Mouse (Mus musculus) embryonic facial prominence, embryonic 14.5 days (tissue): Measurements from ENCODE around the gene Lat2. TPM values are rescaled to one million over a fixed set of nuclear protein-coding genes. Genes with fewer than 3 reads are reported as not detected.

ENCODE experiments used
- ATAC-seq: fragments of 200-750 bp; cut with Nextera tagmentation; 2 replicates; pipeline ENCODE4 v1.8.0; 2017; ENCODE audit warnings: low read depth, moderate number of reproducible peaks, moderate TSS enrichment
- DNase-seq: peaks from one replicate; pipeline ENCODE4 v3.0.0-alpha.2; 2015; ENCODE audit warnings: low spot score
- H3K27ac ChIP-seq: fragments of 300-500 bp; sonication (generic); replicated peaks from 2 replicates; pipeline ENCODE4 v1.5.1; 2014; ENCODE audit warnings: low read depth, mild to moderate bottlenecking, low read length, moderate library complexity
- H3K27me3 ChIP-seq: fragments of 300-500 bp; sonication (generic); replicated peaks from 2 replicates; pipeline ENCODE4 v1.6.1; 2014; ENCODE audit warnings: low read length; ENCODE audit not compliant: control insufficient read depth, insufficient read depth
- H3K36me3 ChIP-seq: fragments of 300-500 bp; sonication (generic); 2 replicates; pipeline ENCODE4 v1.6.1; 2014; ENCODE audit warnings: low read length, mixed read lengths; ENCODE audit not compliant: control insufficient read depth, insufficient read depth
- H3K4me1 ChIP-seq: fragments of 300-500 bp; sonication (generic); 2 replicates; pipeline ENCODE4 v1.6.1; 2014; ENCODE audit warnings: antibody characterized with exemption, low read length; ENCODE audit not compliant: control insufficient read depth, insufficient read depth
- H3K4me2 ChIP-seq: fragments of 300-500 bp; sonication (generic); 2 replicates; pipeline ENCODE4 v1.6.1; 2014; ENCODE audit warnings: low read depth, mild to moderate bottlenecking, low read length, moderate library complexity, mixed read lengths
- H3K4me3 ChIP-seq: fragments of 300-500 bp; sonication (generic); 2 replicates; pipeline ENCODE4 v1.5.1; 2014; ENCODE audit warnings: low read depth, mild to moderate bottlenecking, low read length
- H3K9ac ChIP-seq: fragments of 300-500 bp; sonication (generic); 2 replicates; pipeline ENCODE4 v1.6.1; 2014; ENCODE audit warnings: low read depth, mild to moderate bottlenecking, low read length, moderate library complexity, mixed read lengths
- H3K9me3 ChIP-seq: fragments of 300-500 bp; sonication (generic); 2 replicates; pipeline ENCODE4 v1.6.1; 2016; ENCODE audit warnings: low read length; ENCODE audit not compliant: control insufficient read depth
- WGBS: fragments of 180-500 bp; shearing (Covaris S2); extraction: QIAGEN DNeasy Blood & Tissue Kit; methylation state at CpG from one replicate; pipeline ENCODE4 v1.1.7; 2014; 5-methylcytosine and 5-hydroxymethylcytosine counted together
- polyA plus RNA-seq: library from polyadenylated mRNA; unstranded; fragments of >200 nt; fragmentation: Nextera tagmentation; extraction: Ambion mirVana; gene quantifications from 2 replicates; pipeline ENCODE4 v1.2.1, GENCODE M21; 2014

Gene Lat2
- polyA plus RNA-seq, 1 experiment from 2014 or later: 4.5 TPM

DNA sequence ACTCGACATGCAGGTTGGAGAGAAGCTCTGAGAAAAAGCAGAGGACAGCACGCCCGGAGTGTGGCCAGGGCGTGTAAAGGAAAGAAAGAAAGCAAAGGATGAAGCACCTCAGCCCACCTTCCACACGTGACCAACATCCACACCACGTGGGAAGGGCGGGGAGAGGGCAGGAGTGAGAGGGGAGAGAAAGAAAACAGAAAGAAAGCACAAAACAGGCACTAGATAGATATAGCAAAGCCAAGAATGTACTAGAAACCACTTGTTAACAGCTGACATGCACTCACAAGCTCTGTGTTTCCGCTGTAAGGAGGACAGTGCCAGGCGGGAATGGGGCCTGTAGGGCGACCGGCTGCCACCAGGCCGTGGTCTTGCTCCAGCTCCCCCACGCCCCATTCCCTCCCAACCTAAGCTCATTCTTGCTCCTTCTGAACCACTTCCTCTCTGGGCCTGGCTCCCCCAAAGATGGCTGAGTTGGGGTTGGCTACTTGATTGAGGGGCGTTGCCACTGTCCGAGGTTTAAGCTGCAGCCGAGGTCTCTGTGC, 6.3 kb upstream of the Lat2 start:
- Histone ChIP-seq H3K27me3 (no peaks in the 10 kb centered on the region), H3K4me3 (no peak overlapping the region), H3K27ac (no peak overlapping the region), H3K4me2 (no peak overlapping the region), H3K9me3 (no peaks in the 10 kb centered on the region), H3K4me1 (no peaks in the 10 kb centered on the region), H3K9ac (no peak overlapping the region), H3K36me3 (peaks cover 97% of the 10 kb centered on the region)
- WGBS: 91% methylated on average over 16 of the region's 16 CpGs
- DNase-seq (no peak), ATAC-seq (no peak)

DNA sequence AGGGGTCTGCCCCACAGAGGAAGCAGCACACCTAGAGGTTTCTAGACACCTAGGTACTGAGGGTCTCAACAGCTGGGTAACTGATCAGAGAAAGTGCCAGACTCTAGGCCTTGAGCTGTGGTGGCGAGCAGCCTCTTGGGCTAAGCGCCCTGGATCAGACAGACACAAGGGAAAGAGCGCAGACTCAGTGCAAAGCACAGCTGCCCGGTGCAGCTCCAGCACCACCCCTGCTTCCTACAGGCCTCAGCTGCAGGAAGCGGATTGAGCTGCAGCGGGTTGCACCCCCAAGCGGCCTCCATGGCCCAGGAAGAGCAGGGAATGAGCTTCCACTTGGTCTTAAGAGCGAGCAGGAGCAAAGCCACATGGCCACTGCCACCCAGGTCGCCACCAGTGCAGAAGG, 5.6 kb upstream of the Lat2 start:
- Histone ChIP-seq H3K4me2 (no peak overlapping the region), H3K27ac (no peak overlapping the region), H3K9me3 (no peaks in the 10 kb centered on the region), H3K27me3 (no peaks in the 10 kb centered on the region), H3K9ac (no peak overlapping the region), H3K36me3 (peaks cover 90% of the 10 kb centered on the region), H3K4me3 (no peak overlapping the region), H3K4me1 (no peaks in the 10 kb centered on the region)
- no peak for DNase-seq
- WGBS: 96% methylated on average over 9 of the region's 9 CpGs
- peak; percentile 12; the same call in 1 of the 2 replicates for ATAC-seq

DNA sequence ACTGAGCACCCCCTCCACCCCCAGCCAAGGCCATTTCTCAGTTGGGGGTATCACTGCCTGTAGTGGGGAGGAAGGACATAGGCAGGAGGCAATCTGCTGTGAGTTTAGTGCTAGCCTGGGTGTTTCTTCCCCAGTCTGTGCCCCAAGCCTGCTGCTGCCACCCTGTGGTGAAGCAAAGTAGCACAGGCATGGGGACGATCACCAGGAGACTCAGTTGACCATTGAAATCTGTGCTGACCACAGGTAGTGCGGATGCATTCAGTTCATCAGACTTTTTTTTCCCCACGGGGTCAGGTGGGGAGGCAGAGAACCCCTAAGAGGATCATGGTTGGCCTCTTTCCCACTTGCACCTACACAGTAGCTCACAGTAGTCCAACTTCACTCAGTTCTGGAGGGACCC, 2.2 kb upstream of the Lat2 start:
- peaks cover 62% of the 10 kb centered on the region for H3K36me3 ChIP-seq
- no peaks in the 10 kb centered on the region for H3K4me1 ChIP-seq
- ATAC-seq: no peak

DNA sequence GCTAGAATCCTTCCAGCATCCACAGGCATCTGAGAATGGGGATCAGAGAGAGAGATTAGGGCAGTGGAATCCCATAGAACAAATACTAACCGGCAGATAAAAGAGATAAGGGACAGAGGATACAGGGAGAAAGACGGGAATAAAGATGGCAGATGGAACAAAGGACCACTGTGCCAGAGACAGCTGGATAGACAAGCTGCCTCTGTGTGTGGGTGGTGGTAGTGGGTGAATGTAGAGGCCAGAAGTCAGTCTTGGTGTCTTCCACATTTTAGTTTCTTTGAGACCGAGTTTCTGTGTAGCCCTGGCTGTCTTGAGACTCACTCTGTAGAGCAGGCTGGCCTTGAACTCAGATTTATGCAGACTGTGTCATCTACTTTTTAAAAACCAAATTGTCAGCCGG, 955 bp upstream of the Lat2 start:
- no peaks in the 10 kb centered on the region for H3K4me1 ChIP-seq
- H3K4me3 ChIP-seq: no peak overlapping the region
- no peak overlapping the region for H3K27ac ChIP-seq
- DNase-seq: no peak
- H3K9me3 ChIP-seq: no peaks in the 10 kb centered on the region
- ATAC-seq: no peak
- 70% methylated on average over 4 of the region's 4 CpGs for WGBS
- H3K27me3 ChIP-seq: no peaks in the 10 kb centered on the region
- H3K4me2 ChIP-seq: no peak overlapping the region
- H3K9ac ChIP-seq: no peak overlapping the region
- peaks cover 49% of the 10 kb centered on the region for H3K36me3 ChIP-seq

More for the DNA sequence above, 2.2 kb upstream of the Lat2 start:
- H3K27me3 ChIP-seq: no peaks in the 10 kb centered on the region
- H3K4me3 ChIP-seq: no peak overlapping the region
- DNase-seq: no peak
- no peak overlapping the region for H3K4me2 ChIP-seq
- H3K27ac ChIP-seq: no peak overlapping the region
- 57% methylated on average over 3 of the region's 3 CpGs for WGBS
- no peaks in the 10 kb centered on the region for H3K9me3 ChIP-seq
- H3K9ac ChIP-seq: no peak overlapping the region

DNA sequence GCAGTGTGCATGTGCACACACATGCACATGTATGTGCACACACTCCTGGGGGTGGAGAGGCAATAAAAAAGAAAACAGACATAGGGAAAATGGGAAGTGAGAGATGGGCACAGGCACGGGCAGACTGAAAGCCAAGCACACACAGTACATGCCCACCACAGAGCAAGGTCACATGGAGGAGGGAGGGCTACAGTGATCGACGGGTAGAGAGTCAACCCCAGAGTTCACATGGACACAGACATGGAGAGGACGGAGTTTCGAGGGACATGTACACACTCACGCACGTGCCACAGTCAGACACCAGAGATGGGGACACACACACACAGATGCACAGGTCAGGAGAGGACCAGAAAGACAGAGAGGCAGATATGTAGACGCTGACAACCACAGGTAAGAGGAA, 555 bp upstream of the Lat2 start:
- H3K27ac ChIP-seq: no peak overlapping the region
- no peaks in the 10 kb centered on the region for H3K27me3 ChIP-seq
- H3K36me3 ChIP-seq: peaks cover 45% of the 10 kb centered on the region
- DNase-seq: no peak
- WGBS: 80% methylated on average over 8 of the region's 8 CpGs
- no peak for ATAC-seq
- H3K4me3 ChIP-seq: no peak overlapping the region
- H3K4me1 ChIP-seq: no peaks in the 10 kb centered on the region
- H3K9me3 ChIP-seq: no peaks in the 10 kb centered on the region
- no peak overlapping the region for H3K4me2 ChIP-seq
- H3K9ac ChIP-seq: no peak overlapping the region

DNA sequence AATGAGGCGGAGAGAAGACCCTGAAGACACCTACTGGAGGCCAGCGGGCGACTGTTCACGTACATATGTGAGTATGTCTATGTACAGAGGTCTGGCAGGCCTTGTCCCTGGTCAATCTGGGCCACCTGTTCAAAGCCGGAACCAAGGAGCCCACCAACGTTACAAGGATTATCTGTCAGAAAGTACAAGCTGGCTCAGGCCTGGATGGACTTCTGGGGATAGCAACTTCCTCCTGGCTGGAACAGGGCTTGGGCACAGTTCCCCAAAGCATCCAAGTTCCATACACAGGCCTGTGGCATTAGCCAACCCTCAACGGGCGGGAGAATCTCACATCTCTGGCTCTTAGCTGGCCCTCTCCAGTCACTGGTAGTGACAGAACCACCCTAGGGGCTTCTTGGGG, 529 bp downstream of the Lat2 start:
- Histone ChIP-seq H3K27me3 (no peaks in the 10 kb centered on the region), H3K4me2 (no peak overlapping the region), H3K36me3 (peaks cover 34% of the 10 kb centered on the region), H3K4me1 (no peaks in the 10 kb centered on the region), H3K9ac (no peak overlapping the region), H3K4me3 (no peak overlapping the region), H3K27ac (no peak overlapping the region), H3K9me3 (no peaks in the 10 kb centered on the region)
- no peak for DNase-seq
- 87% methylated on average over 8 of the region's 8 CpGs for WGBS
- ATAC-seq: no peak

DNA sequence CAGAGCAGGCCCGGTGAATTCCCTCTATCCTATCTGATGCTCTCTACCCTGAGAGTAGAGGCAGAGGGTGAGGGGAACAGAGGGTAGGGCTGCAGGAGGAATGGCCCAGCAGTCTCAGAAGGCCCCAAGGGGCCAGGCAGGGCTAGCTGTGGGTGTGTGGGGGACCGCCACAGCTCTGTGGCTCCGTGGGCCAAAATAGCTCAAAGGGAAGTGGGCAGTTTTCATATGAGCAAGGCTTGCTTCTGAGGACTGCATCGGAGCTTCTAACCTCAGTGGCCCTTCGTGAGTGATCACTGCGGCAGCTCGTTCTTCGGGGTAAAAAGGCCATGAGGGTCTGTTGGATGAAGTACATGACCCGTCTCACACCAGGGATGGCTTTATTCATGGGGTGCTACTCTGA, 1.1 kb downstream of the Lat2 start:
- no peaks in the 10 kb centered on the region for H3K27me3 ChIP-seq
- ATAC-seq (no peak), DNase-seq (no peak)
- no peak overlapping the region for H3K4me3 ChIP-seq
- peaks cover 28% of the 10 kb centered on the region for H3K36me3 ChIP-seq
- no peaks in the 10 kb centered on the region for H3K4me1 ChIP-seq
- no peak overlapping the region for H3K4me2 ChIP-seq
- H3K9ac ChIP-seq: no peak overlapping the region
- H3K9me3 ChIP-seq: no peaks in the 10 kb centered on the region
- no peak overlapping the region for H3K27ac ChIP-seq
- WGBS: 81% methylated on average over 9 of the region's 9 CpGs

DNA sequence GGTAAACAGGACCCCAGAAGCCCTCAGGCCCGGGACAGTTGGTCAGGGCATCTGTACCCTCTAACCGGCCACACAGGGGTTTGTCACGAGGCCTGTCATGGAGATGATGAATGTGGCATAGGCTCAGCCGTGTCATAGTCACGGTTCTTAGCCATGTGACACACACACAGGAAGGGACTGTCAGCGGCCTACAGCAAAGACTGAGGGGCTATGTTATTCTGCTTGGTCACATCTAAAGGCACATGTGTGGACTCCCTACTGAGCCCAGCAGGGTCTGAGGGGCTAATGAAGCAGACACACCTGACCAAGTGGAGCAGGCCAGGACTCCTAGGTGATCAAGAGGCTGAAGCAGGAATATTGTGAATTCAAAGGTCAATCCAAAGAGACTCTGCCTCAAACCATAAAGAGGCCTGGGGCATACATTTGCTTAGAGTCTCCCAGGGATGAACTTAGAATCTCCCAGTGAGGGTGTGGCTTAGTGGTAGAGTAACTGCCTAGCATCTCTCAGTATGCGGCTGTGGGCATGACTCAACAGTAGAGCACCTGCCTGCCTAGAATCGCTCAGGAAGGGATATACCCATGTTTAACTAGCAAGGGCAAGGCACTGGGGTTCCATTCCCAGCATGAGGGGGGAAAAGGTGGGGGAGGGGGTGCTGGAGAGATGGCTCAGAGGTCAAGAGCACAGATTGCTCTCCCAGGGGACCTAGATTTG, 2.9 kb downstream of the Lat2 start:
- ATAC-seq (no peak), DNase-seq (no peak)
- WGBS: 63% methylated on average over 8 of the region's 8 CpGs
- no peaks in the 10 kb centered on the region for H3K9me3 ChIP-seq
- H3K27ac ChIP-seq: no peak overlapping the region
- no peak overlapping the region for H3K4me3 ChIP-seq
- no peak overlapping the region for H3K4me2 ChIP-seq
- no peaks in the 10 kb centered on the region for H3K4me1 ChIP-seq
- no peaks in the 10 kb centered on the region for H3K27me3 ChIP-seq
- H3K9ac ChIP-seq: no peak overlapping the region
- H3K36me3 ChIP-seq: peaks cover 11% of the 10 kb centered on the region; the same call in 1 of the 2 replicates
